Mouse (Mus musculus) intestine, embryonic 16.5 days (tissue): ENCODE measurements around the gene Pds5b. TPM values are rescaled to one million over a fixed set of nuclear protein-coding genes. Genes with fewer than 3 reads are reported as not detected.
"Not testable (repeated sequence)": the region's sequence is repeated elsewhere in the genome, so short reads cannot be mapped to it uniquely, and the experiment has no call there.

Source experiments
- ATAC-seq: fragments of 200-750 bp; cut with Nextera tagmentation; 2 replicates; pipeline ENCODE4 v1.8.0; 2017; ENCODE audit warnings: moderate TSS enrichment, moderate library complexity
- H3K27ac ChIP-seq: fragments of 300-500 bp; sonication (generic); 2 replicates; pipeline ENCODE4 v1.5.1; 2014; ENCODE audit warnings: mild to moderate bottlenecking, low read length
- H3K27me3 ChIP-seq: fragments of 300-500 bp; sonication (generic); replicated peaks from 2 replicates; pipeline ENCODE4 v1.6.1; 2014; ENCODE audit warnings: low read length, control low read depth, mixed read lengths; ENCODE audit not compliant: control insufficient read depth, insufficient read depth
- H3K36me3 ChIP-seq: fragments of 300-500 bp; sonication (generic); 2 replicates; pipeline ENCODE4 v1.6.1; 2014; ENCODE audit warnings: low read length, control low read depth; ENCODE audit not compliant: control insufficient read depth, insufficient read depth
- H3K4me1 ChIP-seq: fragments of 300-500 bp; sonication (generic); 2 replicates; pipeline ENCODE4 v1.6.1; 2014; ENCODE audit warnings: low read length, control low read depth, mixed read lengths; ENCODE audit not compliant: control insufficient read depth, insufficient read depth
- H3K4me2 ChIP-seq: fragments of 300-500 bp; sonication (generic); 2 replicates; pipeline ENCODE4 v1.6.1; 2014; ENCODE audit warnings: low read depth, low read length, control low read depth
- H3K4me3 ChIP-seq: fragments of 300-500 bp; sonication (generic); 2 replicates; pipeline ENCODE4 v1.5.1; 2014; ENCODE audit warnings: mild to moderate bottlenecking, low read length
- H3K9ac ChIP-seq: fragments of 300-500 bp; sonication (generic); 2 replicates; pipeline ENCODE4 v1.6.1; 2014; ENCODE audit warnings: low read depth, low read length
- H3K9me3 ChIP-seq: fragments of 300-500 bp; sonication (generic); 2 replicates; pipeline ENCODE4 v1.6.1; 2016; ENCODE audit warnings: low read length, control low read depth; ENCODE audit not compliant: control insufficient read depth
- WGBS: fragments of 180-500 bp; shearing (Covaris S2); extraction: QIAGEN DNeasy Blood & Tissue Kit; methylation state at CpG from one replicate; pipeline ENCODE4 v1.1.7; 2014; 5-methylcytosine and 5-hydroxymethylcytosine counted together
- polyA plus RNA-seq: library from polyadenylated mRNA; unstranded; fragments of >200 nt; fragmentation: Nextera tagmentation; extraction: Ambion mirVana; gene quantifications from 2 replicates; pipeline ENCODE4 v1.2.1, GENCODE M21; 2015

The Pds5b gene
- polyA plus RNA-seq, 1 experiment from 2014 or later: 15.3 TPM

- Histone ChIP-seq H3K36me3 (no peaks in the 10 kb centered on the region), H3K27ac (no peak overlapping the region), H3K4me1 (no peaks in the 10 kb centered on the region), H3K4me3 (no peak overlapping the region), H3K9me3 (no peaks in the 10 kb centered on the region), H3K4me2 (no peak overlapping the region), H3K27me3 (no peaks in the 10 kb centered on the region), H3K9ac (no peak overlapping the region)
- no peak for ATAC-seq
- 78% methylated on average over 1 of the region's 1 CpGs for WGBS
These were observed 51.1 kb downstream of the Pds5b start for GRCm38 (mm10) chr5:150724641-150725040.

GRCm38 (mm10) chr5:150737028-150737427 lies 63.5 kb downstream of the Pds5b start:
- not testable (repeated sequence) for ATAC-seq, H3K9me3 ChIP-seq, H3K4me1 ChIP-seq, H3K27me3 ChIP-seq, H3K36me3 ChIP-seq, H3K27ac ChIP-seq, H3K4me3 ChIP-seq, H3K4me2 ChIP-seq, H3K9ac ChIP-seq
- WGBS: 89% methylated on average over 3 of the region's 3 CpGs

GRCm38 (mm10) chr5:150739311-150739710 lies 65.8 kb downstream of the Pds5b start:
- no peak overlapping the region for H3K4me2 ChIP-seq
- no peak overlapping the region for H3K27ac ChIP-seq
- H3K27me3 ChIP-seq: no peaks in the 10 kb centered on the region
- WGBS: 86% methylated on average over 7 of the region's 7 CpGs
- no peaks in the 10 kb centered on the region for H3K36me3 ChIP-seq
- no peak overlapping the region for H3K4me3 ChIP-seq
- no peak for ATAC-seq
- no peaks in the 10 kb centered on the region for H3K4me1 ChIP-seq
- H3K9me3 ChIP-seq: no peaks in the 10 kb centered on the region
- H3K9ac ChIP-seq: no peak overlapping the region

GRCm38 (mm10) chr5:150740597-150740996 lies 67.1 kb downstream of the Pds5b start:
- no peak for ATAC-seq
- Histone ChIP-seq H3K4me2 (no peak overlapping the region), H3K27ac (no peak overlapping the region), H3K4me3 (no peak overlapping the region), H3K9ac (no peak overlapping the region), H3K9me3 (no peaks in the 10 kb centered on the region), H3K36me3 (no peaks in the 10 kb centered on the region), H3K27me3 (no peaks in the 10 kb centered on the region), H3K4me1 (no peaks in the 10 kb centered on the region)
- 80% methylated on average over 1 of the region's 2 CpGs for WGBS

GRCm38 (mm10) chr5:150756623-150757022 lies 83.1 kb downstream of the Pds5b start:
- no peak for ATAC-seq
- no peaks in the 10 kb centered on the region for H3K27me3 ChIP-seq
- no peak overlapping the region for H3K4me3 ChIP-seq
- peaks cover 2% of the 10 kb centered on the region; the same call in 1 of the 2 replicates for H3K36me3 ChIP-seq
- H3K4me2 ChIP-seq: no peak overlapping the region
- H3K9ac ChIP-seq: no peak overlapping the region
- no peaks in the 10 kb centered on the region for H3K4me1 ChIP-seq
- no peaks in the 10 kb centered on the region for H3K9me3 ChIP-seq
- no peak overlapping the region for H3K27ac ChIP-seq
- 94% methylated on average over 5 of the region's 5 CpGs for WGBS

GRCm38 (mm10) chr5:150772403-150772802 lies 98.9 kb downstream of the Pds5b start:
- H3K4me3 ChIP-seq: no peak overlapping the region
- no peak overlapping the region for H3K27ac ChIP-seq
- no peaks in the 10 kb centered on the region for H3K9me3 ChIP-seq
- 34% methylated on average over 5 of the region's 5 CpGs for WGBS
- no peak for ATAC-seq
- H3K27me3 ChIP-seq: no peaks in the 10 kb centered on the region
- H3K9ac ChIP-seq: no peak overlapping the region
- H3K4me1 ChIP-seq: no peaks in the 10 kb centered on the region
- no peak overlapping the region for H3K4me2 ChIP-seq
- H3K36me3 ChIP-seq: peaks cover 3% of the 10 kb centered on the region; the same call in 1 of the 2 replicates

GRCm38 (mm10) chr5:150773083-150773482 lies 99.5 kb downstream of the Pds5b start:
- Histone ChIP-seq H3K4me3 (no peak overlapping the region), H3K9me3 (no peaks in the 10 kb centered on the region), H3K27ac (no peak overlapping the region), H3K36me3 (peaks cover 3% of the 10 kb centered on the region; the same call in 1 of the 2 replicates), H3K4me1 (no peaks in the 10 kb centered on the region), H3K4me2 (no peak overlapping the region), H3K27me3 (no peaks in the 10 kb centered on the region), H3K9ac (no peak overlapping the region)
- no peak for ATAC-seq

- Histone ChIP-seq H3K9ac (no peak overlapping the region), H3K4me2 (no peak overlapping the region), H3K36me3 (peaks cover 8% of the 10 kb centered on the region), H3K27me3 (no peaks in the 10 kb centered on the region), H3K4me3 (no peak overlapping the region), H3K9me3 (no peaks in the 10 kb centered on the region), H3K4me1 (no peaks in the 10 kb centered on the region), H3K27ac (no peak overlapping the region)
- WGBS: 94% methylated on average over 4 of the region's 4 CpGs
- ATAC-seq: no peak
These were observed 114.7 kb downstream of the Pds5b start for GRCm38 (mm10) chr5:150788261-150788660.

GRCm38 (mm10) chr5:150789039-150789438 lies 115.5 kb downstream of the Pds5b start:
- ATAC-seq: no peak
- Histone ChIP-seq H3K9ac (no peak overlapping the region), H3K27ac (no peak overlapping the region), H3K4me1 (no peaks in the 10 kb centered on the region), H3K27me3 (no peaks in the 10 kb centered on the region), H3K4me3 (no peak overlapping the region), H3K9me3 (no peaks in the 10 kb centered on the region), H3K36me3 (0 out of 2 replicates have a peak, but pooled peaks cover 5% of the 10 kb centered on the region), H3K4me2 (no peak overlapping the region)
- 98% methylated on average over 2 of the region's 2 CpGs for WGBS

GRCm38 (mm10) chr5:150794181-150794580 lies 120.6 kb downstream of the Pds5b start:
- H3K4me3 ChIP-seq: no peak overlapping the region
- no peaks in the 10 kb centered on the region for H3K4me1 ChIP-seq
- no peak overlapping the region for H3K9ac ChIP-seq
- ATAC-seq: no peak
- 67% methylated on average over 6 of the region's 6 CpGs for WGBS
- no peaks in the 10 kb centered on the region for H3K27me3 ChIP-seq
- H3K4me2 ChIP-seq: no peak overlapping the region
- no peaks in the 10 kb centered on the region for H3K9me3 ChIP-seq
- H3K27ac ChIP-seq: no peak overlapping the region
- H3K36me3 ChIP-seq: peaks cover 7% of the 10 kb centered on the region; the same call in 1 of the 2 replicates
